Mouse (Mus musculus): ENCODE measurements at regions not wholly inside any gene's neighbourhood (a gene's known extent, or its start where the extent isn't known, plus 50 kb on each side); places are given as distances from the start of the nearest gene placed in this dataset.

GRCm38 (mm10) chr16:76160879-76161278 lies 138.8 kb upstream of the Samsn1 start:
- no peak for TF ChIP-seq TAL1 (IDR thresholded peaks at IDR 0.05; ENCODE audit: low read length)
- TF ChIP-seq GATA1 (IDR thresholded peaks at IDR 0.05; ENCODE audit: low read length): no peak

Data from erythroblast, embryonic 14.5 days (primary cell).